Mouse (Mus musculus) retina, adult 2 months (tissue): ENCODE data around the gene 1110008P14Rik.

Experiments used
- DNase-seq: peaks from one replicate; pipeline ENCODE4 v3.0.0-alpha.2; 2012; ENCODE audit warnings: low read depth, low spot score

Gene 1110008P14Rik

GRCm38 (mm10) chr2:32342539-32343350 lies 39.0 kb downstream of the 1110008P14Rik start:
- no peak for DNase-seq

GRCm38 (mm10) chr2:32342039-32342438 lies 39.7 kb downstream of the 1110008P14Rik start:
- DNase-seq: no peak

- DNase-seq: no peak
Observed at GRCm38 (mm10) chr2:32341634-32341939, 40.2 kb downstream of the 1110008P14Rik start.

- no peak for DNase-seq
Observed at GRCm38 (mm10) chr2:32340836-32341633, 40.7 kb downstream of the 1110008P14Rik start.

GRCm38 (mm10) chr2:32339912-32340642 lies 41.7 kb downstream of the 1110008P14Rik start:
- no peak for DNase-seq

GRCm38 (mm10) chr2:32335888-32336287 lies 45.9 kb downstream of the 1110008P14Rik start:
- no peak for DNase-seq

GRCm38 (mm10) chr2:32332159-32332558 lies 49.6 kb downstream of the 1110008P14Rik start:
- DNase-seq: no peak

- DNase-seq: no peak
Observed at GRCm38 (mm10) chr2:32329531-32329930, 52.2 kb downstream of the 1110008P14Rik start.

- no peak for DNase-seq
Observed at GRCm38 (mm10) chr2:32328911-32329460, 52.8 kb downstream of the 1110008P14Rik start.

GRCm38 (mm10) chr2:32327200-32327599 lies 54.5 kb downstream of the 1110008P14Rik start:
- DNase-seq: no peak
